In genomic region chr15:51673483-51673882, GRCm38 (mm10) we compare ENCODE assay signal across 27 mouse cellular contexts.
DNase-seq lines count a peak whose midpoint lies in the region; ATAC-seq and TF ChIP-seq lines count a peak whose summit lies in the region.
"Had no signal": no experiment of that assay in that cellular context is flagged by ENCODE, and none has a peak within 500 bp of the region (broad histone marks: within the 10 kb centered on the region; RNA-seq: fewer than 3 reads in every experiment).

No protein-coding gene starts in this region.

- no peaks in the 10 kb centered on the region for H3K36me3 ChIP-seq in liver, embryonic 12.5 days
- no peaks in the 10 kb centered on the region for H3K36me3 ChIP-seq in liver, postnatal 0 days (replicated peaks; ENCODE audit: insufficient read depth, low read length)
- peaks cover 0 to 23% of the 10 kb centered on the region in 2 experiments; a peak in 2 of 4 replicates for H3K36me3 ChIP-seq in MEL (ENCODE audit: control insufficient read depth in 1 of 2, insufficient read depth in 2 of 2, low read length in 2 of 2)
- H3K36me3 ChIP-seq in embryonic facial prominence, embryonic 15.5 days, result no peaks in the 10 kb centered on the region
- H3K36me3 ChIP-seq in megakaryocyte, embryonic 14.5 days (replicated peaks; ENCODE audit: low read length), result peaks cover 5% of the 10 kb centered on the region
- no peaks in the 10 kb centered on the region for H3K36me3 ChIP-seq in forebrain, embryonic 13.5 days (ENCODE audit: poor library complexity, severe bottlenecking)
- no peaks in the 10 kb centered on the region for H3K36me3 ChIP-seq in midbrain, embryonic 13.5 days
- H3K36me3 ChIP-seq: forebrain, embryonic 10.5 days; heart, embryonic 10.5 days; hindbrain, embryonic 10.5 days; limb, embryonic 15.5 days; lung, embryonic 15.5 days; midbrain, embryonic 10.5 days; stomach, embryonic 15.5 days had no signal

- H3K4me3 ChIP-seq in liver, embryonic 12.5 days, result no peak overlapping the region
- H3K4me3 ChIP-seq in liver, postnatal 0 days (ENCODE audit: low read depth, low read length), result no peak overlapping the region
- no peak overlapping the region for H3K4me3 ChIP-seq in MEL (ENCODE audit: control insufficient read depth in 1 of 2, insufficient read depth in 1 of 2, low read depth in 2 of 2, low read length in 2 of 2)
- no peak overlapping the region for H3K4me3 ChIP-seq in embryonic facial prominence, embryonic 15.5 days (replicated peaks)
- peak overlapping the region; percentile 87 for H3K4me3 ChIP-seq in megakaryocyte, embryonic 14.5 days (replicated peaks)
- H3K4me3 ChIP-seq in forebrain, embryonic 13.5 days, result no peak overlapping the region
- no peak overlapping the region for H3K4me3 ChIP-seq in midbrain, embryonic 13.5 days (replicated peaks)
- H3K4me3 ChIP-seq: forebrain, embryonic 10.5 days; gastrocnemius, adult 2 months; heart, embryonic 10.5 days; hindbrain, embryonic 10.5 days; limb, embryonic 15.5 days; lung, embryonic 15.5 days; midbrain, embryonic 10.5 days; stomach, embryonic 15.5 days had no signal

- 35% methylated on average over 1 of the region's 1 CpGs for WGBS in liver, embryonic 12.5 days (ENCODE audit: insufficient replicate concordance)
- 44% methylated on average over 1 of the region's 1 CpGs for WGBS in liver, postnatal 0 days (ENCODE audit: insufficient replicate concordance)
- 87% methylated on average over 1 of the region's 1 CpGs for WGBS in embryonic facial prominence, embryonic 15.5 days
- WGBS in forebrain, embryonic 13.5 days, result 68% methylated on average over 1 of the region's 1 CpGs
- 71% methylated on average over 1 of the region's 1 CpGs for WGBS in midbrain, embryonic 13.5 days

- no peak overlapping the region for H3K9ac ChIP-seq in liver, embryonic 12.5 days
- no peak overlapping the region for H3K9ac ChIP-seq in liver, postnatal 0 days (replicated peaks)
- H3K9ac ChIP-seq in MEL (ENCODE audit: control insufficient read depth, low read depth, low read length, poor library complexity, severe bottlenecking), result no peak overlapping the region
- no peak overlapping the region for H3K9ac ChIP-seq in embryonic facial prominence, embryonic 15.5 days
- H3K9ac ChIP-seq in forebrain, embryonic 13.5 days, result no peak overlapping the region
- H3K9ac ChIP-seq in midbrain, embryonic 13.5 days (replicated peaks), result no peak overlapping the region
- H3K9ac ChIP-seq: forebrain, postnatal 0 days; limb, embryonic 15.5 days; lung, embryonic 15.5 days; stomach, embryonic 15.5 days had no signal

- peaks cover 9% of the 10 kb centered on the region for H3K4me1 ChIP-seq in liver, embryonic 12.5 days
- no peaks in the 10 kb centered on the region for H3K4me1 ChIP-seq in liver, postnatal 0 days (ENCODE audit: insufficient read depth)
- H3K4me1 ChIP-seq in MEL (ENCODE audit: control insufficient read depth in 1 of 2, insufficient read depth in 2 of 2, low read length in 2 of 2), result peaks cover 13 to 22% of the 10 kb centered on the region in 2 experiments
- peaks cover 8% of the 10 kb centered on the region; the same call in 1 of the 2 replicates for H3K4me1 ChIP-seq in embryonic facial prominence, embryonic 15.5 days
- peaks cover 75% of the 10 kb centered on the region for H3K4me1 ChIP-seq in megakaryocyte, embryonic 14.5 days
- H3K4me1 ChIP-seq in forebrain, embryonic 13.5 days, result no peaks in the 10 kb centered on the region
- H3K4me1 ChIP-seq in midbrain, embryonic 13.5 days (replicated peaks), result no peaks in the 10 kb centered on the region
- H3K4me1 ChIP-seq: hindbrain, embryonic 10.5 days; stomach, embryonic 15.5 days had no signal

- TF ChIP-seq CTCF in liver, postnatal 0 days (IDR thresholded peaks at IDR 0.05; ENCODE audit: low read depth), result no peak
- TF ChIP-seq CTCF in MEL (IDR thresholded peaks at IDR 0.05 in 2 of 3, conservative IDR thresholded peaks at IDR 0.05 in 1 of 3; ENCODE audit: control insufficient read depth in 1 of 3, insufficient read depth in 1 of 3, low read depth in 2 of 3, low read length in 3 of 3, poor library complexity in 1 of 3, severe bottlenecking in 1 of 3), result no peak

- no peak for TF ChIP-seq RAD21 in MEL (IDR thresholded peaks at IDR 0.05; ENCODE audit: low read depth, low read length)

- no peak for TF ChIP-seq EP300 in liver, postnatal 0 days (IDR thresholded peaks at IDR 0.05; ENCODE audit: low read depth)
- peak; percentile 78 to 80 for TF ChIP-seq EP300 in MEL (IDR thresholded peaks at IDR 0.05; ENCODE audit: low read depth in 1 of 2, low read length in 2 of 2)

- ATAC-seq in liver, embryonic 12.5 days, result peak; percentile 66
- no peak for ATAC-seq in liver, postnatal 0 days
- no peak for ATAC-seq in embryonic facial prominence, embryonic 15.5 days (ENCODE audit: insufficient number of reproducible peaks, low FRiP score, low TSS enrichment, low read depth)
- no peak for ATAC-seq in forebrain, embryonic 13.5 days
- no peak for ATAC-seq in midbrain, embryonic 13.5 days
- ATAC-seq: forebrain, postnatal 0 days had no signal

- no peaks in the 10 kb centered on the region for H3K9me3 ChIP-seq in liver, embryonic 12.5 days (replicated peaks)
- no peaks in the 10 kb centered on the region for H3K9me3 ChIP-seq in liver, postnatal 0 days (ENCODE audit: low read length)
- H3K9me3 ChIP-seq in MEL (replicated peaks; ENCODE audit: insufficient read depth, low read length), result no peaks in the 10 kb centered on the region
- no peaks in the 10 kb centered on the region for H3K9me3 ChIP-seq in embryonic facial prominence, embryonic 15.5 days (replicated peaks)
- no peaks in the 10 kb centered on the region for H3K9me3 ChIP-seq in megakaryocyte, embryonic 14.5 days
- H3K9me3 ChIP-seq in forebrain, embryonic 13.5 days (replicated peaks), result no peaks in the 10 kb centered on the region
- H3K9me3 ChIP-seq in midbrain, embryonic 13.5 days, result no peaks in the 10 kb centered on the region
- H3K9me3 ChIP-seq: forebrain, embryonic 10.5 days; heart, embryonic 10.5 days; hindbrain, embryonic 10.5 days; limb, embryonic 15.5 days; lung, embryonic 15.5 days; midbrain, embryonic 10.5 days; stomach, embryonic 15.5 days had no signal

- H3K4me2 ChIP-seq in liver, embryonic 12.5 days, result no peak overlapping the region
- H3K4me2 ChIP-seq in liver, postnatal 0 days (ENCODE audit: low read depth, low read length), result no peak overlapping the region
- no peak overlapping the region for H3K4me2 ChIP-seq in embryonic facial prominence, embryonic 15.5 days (replicated peaks)
- no peak overlapping the region for H3K4me2 ChIP-seq in forebrain, embryonic 13.5 days
- no peak overlapping the region for H3K4me2 ChIP-seq in midbrain, embryonic 13.5 days (replicated peaks)
- H3K4me2 ChIP-seq: limb, embryonic 15.5 days; lung, embryonic 15.5 days; stomach, embryonic 15.5 days had no signal

- no peak overlapping the region for H3K27ac ChIP-seq in liver, embryonic 12.5 days
- no peak overlapping the region for H3K27ac ChIP-seq in liver, postnatal 0 days (ENCODE audit: low read depth)
- peak overlapping the region; percentile 55 for H3K27ac ChIP-seq in MEL (ENCODE audit: control insufficient read depth, low read depth, low read length)
- 0 out of 2 replicates have a peak overlapping the region, but pooled peaks have one; percentile 39 for H3K27ac ChIP-seq in embryonic facial prominence, embryonic 15.5 days (replicated peaks)
- H3K27ac ChIP-seq in forebrain, embryonic 13.5 days, result no peak overlapping the region
- no peak overlapping the region for H3K27ac ChIP-seq in midbrain, embryonic 13.5 days
- H3K27ac ChIP-seq: forebrain, embryonic 10.5 days; gastrocnemius, adult 2 months; heart, embryonic 10.5 days; hindbrain, embryonic 10.5 days; kidney, postnatal 0 days; limb, embryonic 15.5 days; lung, embryonic 15.5 days; midbrain, embryonic 10.5 days; stomach, embryonic 15.5 days had no signal

- H3K79me2 ChIP-seq in MEL (ENCODE audit: control insufficient read depth, insufficient read depth, low read length, poor library complexity), result no peaks in the 10 kb centered on the region

- DNase-seq in liver, postnatal 0 days, result no peak
- DNase-seq in MEL (ENCODE audit: low read depth, low spot score), result peak; percentile 81
- no peak for DNase-seq in frontal cortex, postnatal 10 days (ENCODE audit: low spot score in 2 of 2)
- DNase-seq: adrenal gland, adult 2 months; B cell, adult 2 months; cerebellum, adult 18-20 months; cerebellum, postnatal 25 days; embryo, embryonic 11 days; forebrain, postnatal 0 days; gastrocnemius, adult 2 months; kidney, adult 18-20 months; layer of hippocampus, adult 9-11 months; lung, postnatal 36 days; thymus, postnatal 25 days had no signal

- TF ChIP-seq POLR2A in MEL (IDR thresholded peaks at IDR 0.05; ENCODE audit: control insufficient read depth in 1 of 2, insufficient read depth in 1 of 2, low read depth in 1 of 2, low read length in 2 of 2, poor library complexity in 1 of 2), result no peak

- no peaks in the 10 kb centered on the region for H3K27me3 ChIP-seq in liver, embryonic 12.5 days (replicated peaks)
- no peaks in the 10 kb centered on the region for H3K27me3 ChIP-seq in liver, postnatal 0 days (ENCODE audit: insufficient read depth, low read length)
- no peaks in the 10 kb centered on the region for H3K27me3 ChIP-seq in MEL (ENCODE audit: control insufficient read depth in 1 of 2, insufficient read depth in 2 of 2, low read length in 2 of 2)
- H3K27me3 ChIP-seq in embryonic facial prominence, embryonic 15.5 days, result no peaks in the 10 kb centered on the region
- no peaks in the 10 kb centered on the region for H3K27me3 ChIP-seq in megakaryocyte, embryonic 14.5 days (replicated peaks)
- H3K27me3 ChIP-seq in forebrain, embryonic 13.5 days, result no peaks in the 10 kb centered on the region
- H3K27me3 ChIP-seq in midbrain, embryonic 13.5 days, result no peaks in the 10 kb centered on the region
- H3K27me3 ChIP-seq: limb, embryonic 15.5 days; lung, embryonic 15.5 days; stomach, embryonic 15.5 days had no signal

TF ChIP-seq in MEL, 35 proteins besides CTCF, POLR2A, EP300 and RAD21 (continues in another document):
- no peak for TF ChIP-seq JUND (IDR thresholded peaks at IDR 0.05; ENCODE audit: low read depth, low read length)
- TF ChIP-seq ZKSCAN1 (IDR thresholded peaks at IDR 0.05; ENCODE audit: low read depth, low read length), result no peak
- no peak for TF ChIP-seq BHLHE40 (IDR thresholded peaks at IDR 0.05; ENCODE audit: borderline replicate concordance, low read depth, low read length)
- TF ChIP-seq ETS1 (IDR thresholded peaks at IDR 0.05; ENCODE audit: low read depth, low read length), result peak; percentile 87
- TF ChIP-seq ZMIZ1 (IDR thresholded peaks at IDR 0.05; ENCODE audit: low read depth, low read length), result no peak
- TF ChIP-seq E2F4 (IDR thresholded peaks at IDR 0.05; ENCODE audit: borderline replicate concordance, low read depth, low read length), result no peak
- no peak for TF ChIP-seq MXI1 (IDR thresholded peaks at IDR 0.05; ENCODE audit: low read depth, low read length)
- no peak for TF ChIP-seq SMC3 (IDR thresholded peaks at IDR 0.05; ENCODE audit: low read depth, low read length)
- peak; percentile 87 for TF ChIP-seq MAFK (IDR thresholded peaks at IDR 0.05; ENCODE audit: borderline replicate concordance, low read depth, low read length)
- TF ChIP-seq CHD2 (IDR thresholded peaks at IDR 0.05; ENCODE audit: low read length), result no peak
- TF ChIP-seq GABPA (IDR thresholded peaks at IDR 0.05; ENCODE audit: low read depth, low read length), result peak; percentile 84; the same call in 1 of the 2 replicates
- TF ChIP-seq TBP (IDR thresholded peaks at IDR 0.05; ENCODE audit: low read depth, low read length), result 0 out of 2 replicates have a peak, but pooled peaks have one; percentile 23

Comparison
In these comparisons a context has a peak if more than half of its experiments do, and no peak if none do; other contexts are left out.
1. H3K27ac ChIP-seq: peak in MEL (single experiment) and embryonic facial prominence, embryonic 15.5 days (single experiment); none in liver, embryonic 12.5 days (single experiment), liver, postnatal 0 days (single experiment), forebrain, embryonic 13.5 days (single experiment) and midbrain, embryonic 13.5 days (single experiment).